Mouse (Mus musculus): ENCODE measurements around the gene Sec31a. TPM values are rescaled to one million over a fixed set of nuclear protein-coding genes. Genes with fewer than 3 reads are reported as not detected.

The Sec31a gene
- polyA plus RNA-seq, 3 experiments from 2014 or later: 71.1 to 124 (median 73.2) TPM

DNA sequence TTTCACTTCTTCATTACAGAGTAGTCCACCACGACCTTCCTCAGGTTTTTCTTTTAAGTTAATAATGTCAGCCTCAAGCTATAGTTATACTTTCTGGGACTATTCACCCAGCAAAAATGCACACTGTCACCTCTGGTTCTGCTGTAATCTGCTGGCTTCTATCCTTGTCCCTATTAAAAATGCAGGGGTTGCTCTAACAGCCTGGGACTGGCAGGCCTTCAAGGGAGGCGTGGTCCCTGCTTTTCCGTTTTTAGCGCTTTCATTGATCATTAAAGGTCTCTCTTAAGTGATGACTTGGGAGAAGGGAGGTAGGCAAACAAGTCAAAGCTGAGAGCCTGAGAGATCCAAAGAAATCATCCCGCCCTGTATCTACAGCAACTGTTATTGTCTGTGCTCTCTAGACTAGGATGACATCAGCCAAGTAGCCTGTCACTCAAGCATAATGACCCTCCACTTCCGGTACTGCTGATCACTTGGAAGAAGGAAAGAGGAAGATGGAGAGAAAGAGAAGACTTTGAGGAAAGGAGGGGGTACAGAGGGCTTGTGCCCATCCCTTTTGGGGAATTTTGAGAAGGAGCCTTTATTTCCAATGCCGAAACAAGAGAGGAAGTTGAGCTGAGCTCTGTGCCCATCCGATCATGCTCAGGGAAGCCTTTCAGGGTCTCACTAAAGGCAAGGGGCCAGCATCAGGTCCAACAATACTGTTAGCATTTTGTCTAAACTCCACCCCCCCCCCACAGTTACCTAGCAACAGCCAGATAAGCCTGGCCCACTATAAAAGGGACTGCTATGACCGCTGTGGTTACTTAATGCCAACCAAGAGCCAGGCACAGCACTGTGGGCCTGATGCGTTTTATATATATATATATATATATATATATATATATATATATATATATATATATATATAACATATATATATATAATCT, 66.5 kb downstream of the Sec31a start:
- no peak for ATAC-seq

DNA sequence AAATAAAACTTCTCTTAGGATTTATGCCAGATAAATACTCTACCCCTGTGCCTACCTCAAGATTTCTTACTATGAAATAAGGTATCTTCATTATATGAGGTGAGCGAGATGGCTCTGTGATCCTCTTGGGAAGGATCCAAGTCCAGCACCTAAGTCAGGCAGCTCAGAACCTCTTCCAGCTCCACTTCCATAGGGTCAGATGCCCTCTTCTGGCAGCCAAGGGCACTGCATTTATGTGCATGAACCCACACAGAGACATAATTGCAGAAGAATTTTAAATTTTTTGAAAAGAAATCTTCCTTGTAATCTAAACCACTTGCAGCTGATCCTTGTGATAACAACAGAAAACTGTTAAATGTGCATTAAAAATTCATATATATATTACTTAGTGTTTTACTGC, 70.9 kb downstream of the Sec31a start:
- ATAC-seq: no peak

- ATAC-seq: no peak
Observed at GRCm38 (mm10) chr5:100343087-100343486, 72.9 kb downstream of the Sec31a start.

DNA sequence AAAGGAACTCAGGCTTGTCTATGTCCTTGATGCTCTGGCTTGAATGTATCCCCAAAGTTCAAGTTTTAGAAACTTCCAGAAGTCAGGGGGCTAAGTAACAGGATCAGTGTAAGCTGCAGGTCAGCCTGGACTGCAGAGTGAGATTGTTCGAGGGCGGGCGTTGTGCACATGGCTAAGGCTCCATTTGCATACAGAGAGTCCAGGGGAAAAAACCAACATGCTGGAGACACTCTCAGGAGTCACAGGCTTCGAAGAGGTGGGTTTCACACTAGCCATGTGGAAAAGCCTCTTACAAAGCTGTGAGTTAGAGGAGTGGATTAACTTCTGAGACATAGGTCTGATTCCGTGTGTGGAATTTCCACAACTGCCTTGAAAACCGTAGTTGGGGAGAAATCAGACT, 73.6 kb downstream of the Sec31a start:
- ATAC-seq: no peak

- no peak for ATAC-seq
Observed at GRCm38 (mm10) chr5:100341042-100341441, 75.0 kb downstream of the Sec31a start.

GRCm38 (mm10) chr5:100337852-100338251, 78.2 kb downstream of the Sec31a start:
- ATAC-seq: no peak

DNA sequence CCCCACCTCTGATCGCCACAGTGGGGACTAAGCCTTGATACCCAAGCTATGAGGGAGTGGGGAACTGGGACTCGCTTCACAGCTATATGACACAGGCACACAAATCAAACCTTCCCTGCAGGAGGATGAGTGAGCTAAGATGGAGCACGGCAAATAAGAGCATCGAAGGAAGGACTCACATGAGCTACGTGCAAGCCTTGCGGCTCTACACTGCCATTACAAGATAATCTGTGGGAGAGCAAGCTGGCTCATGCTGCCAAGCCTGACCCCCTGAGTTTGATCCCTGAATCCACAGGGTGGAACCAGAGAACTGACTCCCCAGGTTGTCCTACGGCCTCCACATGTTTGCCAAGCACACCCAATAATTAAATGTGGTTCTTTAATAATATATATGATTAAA, 79.2 kb downstream of the Sec31a start:
- no peak for ATAC-seq

DNA sequence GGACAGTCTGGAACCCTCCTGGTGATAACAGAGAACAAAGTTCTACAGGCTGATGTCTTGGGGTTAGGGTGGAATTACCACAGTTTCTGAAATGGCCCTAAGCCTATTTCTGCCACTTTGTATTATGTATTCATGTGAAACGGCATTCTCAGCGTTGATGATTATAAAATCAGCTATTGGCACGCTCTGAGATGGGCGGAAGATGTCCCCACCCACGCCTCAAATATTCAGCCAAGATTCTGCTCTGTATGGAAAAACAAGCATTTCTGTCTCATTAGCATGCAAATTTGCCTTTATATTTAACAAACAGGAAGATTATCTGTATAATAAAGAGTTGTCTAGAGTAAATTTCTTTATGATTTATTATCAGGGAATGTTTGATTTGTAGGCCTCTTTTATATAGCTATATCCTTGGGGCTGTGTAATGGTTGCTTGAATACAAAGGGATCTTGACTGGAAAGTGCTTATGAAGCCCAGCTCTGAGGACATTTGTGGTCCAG, 80.4 kb downstream of the Sec31a start:
- no peak for ATAC-seq

DNA sequence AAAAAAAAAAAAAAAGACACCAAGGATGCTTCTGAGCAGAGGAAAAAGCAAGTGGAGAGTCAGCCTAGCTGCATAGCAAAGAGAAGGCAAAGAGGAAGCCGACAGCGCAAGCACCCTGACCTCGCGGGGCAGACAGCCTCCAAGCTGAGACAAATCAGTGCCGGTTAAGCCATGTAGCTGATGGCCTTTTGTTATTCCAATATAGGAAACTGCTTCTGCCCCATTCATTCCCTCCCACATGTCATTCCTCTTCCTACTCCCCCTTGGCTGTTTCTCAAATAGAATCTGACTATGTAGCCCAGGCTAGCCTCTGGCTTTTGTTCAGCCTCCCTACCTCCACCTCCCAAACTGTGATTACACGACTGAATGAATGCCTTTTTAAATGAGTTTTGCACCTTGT, 81.3 kb downstream of the Sec31a start:
- no peak for ATAC-seq

- ATAC-seq: no peak
Observed at GRCm38 (mm10) chr5:100333607-100334380, 82.2 kb downstream of the Sec31a start.

DNA sequence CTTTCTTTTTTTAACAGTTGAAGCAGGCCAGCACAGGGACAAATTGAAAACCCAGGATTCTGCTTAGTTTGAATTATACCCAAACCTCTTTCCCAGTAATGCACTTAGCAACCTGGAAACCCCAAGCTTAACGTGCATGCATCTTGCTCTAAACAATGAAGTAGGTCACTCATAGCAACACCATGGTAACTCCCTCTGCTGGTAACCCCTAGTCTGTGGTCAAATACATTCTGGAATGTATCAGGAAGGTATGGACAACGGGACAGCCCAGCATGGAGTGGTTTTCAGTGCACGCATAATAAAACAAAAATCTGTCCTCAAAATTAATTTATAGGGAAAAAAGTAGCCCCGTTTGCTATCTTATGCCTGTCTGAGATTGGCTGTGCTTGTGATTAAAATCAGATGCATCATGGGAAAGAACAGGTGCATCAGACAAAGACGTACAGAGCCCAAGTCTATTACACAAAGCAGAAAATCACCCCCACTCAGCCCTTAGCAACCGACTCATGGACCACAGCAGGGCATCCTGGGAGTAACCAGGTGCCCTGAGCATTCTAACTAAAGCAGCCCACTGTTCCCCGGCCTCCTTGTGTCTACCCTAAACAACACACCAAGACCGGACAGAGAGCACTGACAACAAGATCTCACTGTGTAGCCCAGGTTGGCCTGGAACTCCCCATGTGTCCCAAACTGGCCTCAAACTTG, 83.6 kb downstream of the Sec31a start:
- no peak for ATAC-seq

DNA sequence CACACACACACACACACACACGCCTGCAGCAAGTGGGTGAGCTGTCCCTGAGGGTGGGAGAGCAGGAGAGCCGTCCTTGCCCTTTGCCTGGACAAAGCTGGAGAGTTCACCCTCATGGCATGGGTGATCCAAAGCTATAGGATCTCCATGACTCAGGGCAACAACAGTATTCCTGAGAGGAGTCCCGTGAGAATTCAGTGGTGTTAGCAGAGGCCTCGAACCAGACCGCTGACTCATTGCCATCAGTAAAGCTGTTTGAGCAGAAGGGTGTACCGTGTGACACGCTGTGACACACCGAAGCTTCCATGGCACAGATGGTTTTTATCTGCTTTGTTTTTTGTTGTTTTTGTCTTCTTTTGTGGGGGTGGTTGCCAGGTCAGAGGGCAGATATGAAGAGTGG, 84.4 kb downstream of the Sec31a start:
- ATAC-seq: no peak

DNA sequence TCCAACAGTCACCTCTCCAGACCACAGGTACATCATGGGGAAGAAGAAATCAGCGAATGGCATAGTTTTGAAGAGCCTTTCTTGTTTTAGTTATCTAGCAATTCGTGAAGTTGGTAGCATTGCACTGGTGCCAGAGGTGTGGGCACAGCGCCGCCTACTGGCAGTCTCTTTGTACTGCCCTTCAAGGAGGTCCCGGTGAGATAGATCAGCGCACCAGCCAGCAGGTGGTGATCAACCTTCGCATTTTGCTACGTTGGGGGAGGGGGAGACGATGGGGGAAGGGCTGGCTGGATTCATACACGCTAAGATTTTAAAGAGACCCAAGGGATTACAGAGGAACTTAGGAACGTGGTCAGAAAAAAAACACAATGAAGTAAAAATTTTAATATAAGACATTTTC, 94.0 kb downstream of the Sec31a start:
- peak; percentile 67 for ATAC-seq

DNA sequence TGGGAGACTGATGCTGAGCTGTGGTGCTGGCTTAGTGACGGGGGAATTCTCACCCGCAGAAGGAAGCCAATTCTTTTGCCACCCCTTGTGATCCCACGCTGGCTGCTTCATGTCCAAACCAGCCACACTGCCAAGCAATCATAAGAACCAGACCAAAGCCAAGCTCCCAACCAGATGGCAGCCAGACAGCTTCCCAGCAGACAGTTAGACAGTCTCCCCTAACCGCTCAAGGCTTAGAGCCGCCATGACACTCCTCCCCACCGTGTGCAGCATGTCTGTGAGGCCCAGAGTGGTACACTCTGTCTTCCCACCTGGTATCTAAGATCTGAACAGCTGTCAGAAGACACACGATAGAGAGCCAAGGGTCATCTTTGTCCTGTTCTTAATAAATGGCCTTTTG, 98.2 kb downstream of the Sec31a start:
- no peak for ATAC-seq

DNA sequence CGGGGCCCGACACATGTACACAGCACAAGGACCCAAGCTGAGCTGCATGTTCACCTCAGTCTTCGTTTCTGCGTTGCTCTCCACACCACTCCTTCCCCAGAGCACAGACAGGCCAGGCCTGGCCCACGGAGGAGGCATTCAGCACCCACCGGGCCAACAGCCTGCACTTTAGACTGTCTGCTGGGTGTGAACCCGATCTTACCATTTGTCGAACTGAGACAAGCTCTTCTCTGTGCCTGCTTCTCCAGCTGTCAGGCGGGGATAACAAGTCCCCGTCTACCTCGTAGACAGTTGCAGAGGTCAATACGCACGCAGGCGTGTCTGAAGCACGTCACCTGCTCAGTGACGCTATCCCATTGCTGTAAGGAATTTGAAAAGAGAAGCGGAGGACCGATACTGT, 99.0 kb downstream of the Sec31a start:
- no peak for ATAC-seq

DNA sequence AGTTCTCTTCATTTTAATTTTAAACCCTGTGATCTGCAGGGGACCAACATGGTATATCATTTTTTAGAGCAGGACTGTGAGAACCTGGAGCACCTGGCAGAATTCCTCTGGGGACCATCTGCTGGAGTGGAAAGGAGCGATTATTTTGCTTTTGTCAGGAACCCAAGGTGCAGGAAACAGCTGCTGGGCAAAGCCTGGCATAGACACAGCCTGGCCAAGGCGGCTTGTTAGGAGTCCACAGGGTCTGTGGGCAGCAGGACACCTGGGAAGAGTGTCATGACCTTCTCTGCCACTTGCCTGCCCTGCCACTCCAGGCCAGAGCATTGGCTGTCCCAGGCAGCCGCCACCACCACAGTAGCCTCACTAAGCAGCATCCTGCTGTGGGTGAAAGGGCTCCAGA, 100.4 kb downstream of the Sec31a start:
- ATAC-seq: no peak

DNA sequence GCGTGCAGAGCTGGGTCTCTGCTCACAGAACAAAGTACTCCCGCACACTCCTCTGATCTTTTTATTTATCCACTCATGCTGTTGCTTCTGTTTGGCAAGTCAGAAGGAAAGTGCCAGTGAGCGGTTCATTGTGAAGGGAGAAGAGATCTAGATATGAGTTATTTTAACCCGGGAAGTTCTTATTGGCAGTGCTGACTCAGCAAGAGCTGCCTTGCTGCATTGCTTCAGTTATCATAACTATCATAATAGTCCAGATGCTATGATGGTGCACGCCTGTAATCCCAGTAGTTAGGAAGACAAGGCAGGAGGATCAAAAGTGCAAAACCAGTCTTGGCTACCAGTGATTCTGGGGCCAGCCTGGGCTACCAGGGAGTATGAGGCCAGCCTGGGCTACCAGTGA, 103.6 kb downstream of the Sec31a start:
- no peak for ATAC-seq

Other genes with a start within 250 kb of the Sec31a start
- 10 to 100 TPM in 1 of 3 experiments, 1 to 10 TPM in 2; 8.2 to 10.3 (median 9.2) TPM for gene Lin54, start 84.4 kb upstream of the Sec31a start, polyA plus RNA-seq (2017; shearing (Covaris generic))
- 100 to 1,000 TPM in 2 of 3 experiments, 10 to 100 TPM in 1; 99.1 to 127 (median 102) TPM for gene Cops4, start 102.1 kb upstream of the Sec31a start, polyA plus RNA-seq (2017; shearing (Covaris generic))
- 10 to 100 TPM in 1 of 3 experiments, 1 to 10 TPM in 2; 5.5 to 17.7 (median 6.8) TPM for gene Plac8, start 156.0 kb upstream of the Sec31a start, polyA plus RNA-seq (2017; shearing (Covaris generic))